Mouse (Mus musculus): ENCODE results near the gene Cnnm2. TPM values are rescaled to one million over a fixed set of nuclear protein-coding genes. Genes with fewer than 3 reads are reported as not detected.

Cnnm2 gene
- polyA plus RNA-seq, 1 experiment from 2014 or later: 3.0 TPM

DNA sequence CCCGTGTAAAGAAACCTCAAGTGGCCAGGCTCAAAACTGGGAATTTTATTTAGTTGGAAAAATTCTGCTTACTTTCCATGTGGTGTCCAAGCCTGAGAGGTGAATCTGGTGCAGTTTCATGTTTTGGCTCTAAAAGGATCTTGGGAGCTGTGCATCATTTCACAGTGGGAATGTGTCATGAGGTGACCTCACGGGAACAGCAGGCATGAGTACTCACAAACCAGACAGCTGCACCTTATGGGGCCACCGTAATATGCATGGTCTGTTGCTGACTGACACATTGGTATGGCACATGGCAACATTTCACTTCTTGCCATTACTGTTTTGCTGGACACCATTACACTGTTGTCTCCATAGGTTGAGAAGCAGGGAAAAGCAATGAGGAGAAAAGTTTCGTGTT lies 124.0 kb downstream of the Cnnm2 start:
- Histone ChIP-seq H3K27ac (replicated peaks) (no peak overlapping the region), H3K4me3 (no peak overlapping the region), H3K27me3 (replicated peaks; ENCODE audit: low read depth, poor library complexity, severe bottlenecking) (no peaks in the 10 kb centered on the region), H3K4me1 (no peaks in the 10 kb centered on the region), H3K36me3 (replicated peaks) (peaks cover 86% of the 10 kb centered on the region), H3K9me3 (no peaks in the 10 kb centered on the region)
- no peak for DNase-seq (ENCODE audit: low spot score)
- 90% methylated on average over 4 of the region's 4 CpGs for WGBS

DNA sequence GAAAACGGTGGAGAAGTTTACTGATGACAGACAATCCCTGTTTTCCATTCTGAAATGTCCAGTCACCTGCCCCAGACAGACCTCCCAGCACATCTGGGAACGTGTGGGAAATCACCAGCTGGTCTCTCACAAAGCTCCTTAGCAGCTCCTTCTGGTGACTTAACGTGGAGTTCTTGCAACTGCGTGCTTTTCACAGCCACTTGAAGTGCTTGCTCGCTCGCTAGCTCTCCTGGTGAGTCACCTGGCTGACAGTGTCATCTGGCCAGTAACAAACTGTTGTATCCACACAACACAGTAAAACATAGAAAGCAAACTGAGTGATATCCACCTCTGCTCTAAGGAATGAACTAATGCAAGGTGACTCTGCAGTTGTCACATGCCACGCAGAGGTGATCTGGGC lies 125.4 kb downstream of the Cnnm2 start:
- Histone ChIP-seq H3K9me3 (no peaks in the 10 kb centered on the region), H3K4me3 (no peak overlapping the region), H3K4me1 (no peaks in the 10 kb centered on the region), H3K27ac (replicated peaks) (no peak overlapping the region), H3K36me3 (replicated peaks) (peaks cover 99% of the 10 kb centered on the region), H3K27me3 (replicated peaks; ENCODE audit: low read depth, poor library complexity, severe bottlenecking) (no peaks in the 10 kb centered on the region)
- DNase-seq (ENCODE audit: low spot score): peak; percentile 5
- 92% methylated on average over 7 of the region's 7 CpGs for WGBS

DNA sequence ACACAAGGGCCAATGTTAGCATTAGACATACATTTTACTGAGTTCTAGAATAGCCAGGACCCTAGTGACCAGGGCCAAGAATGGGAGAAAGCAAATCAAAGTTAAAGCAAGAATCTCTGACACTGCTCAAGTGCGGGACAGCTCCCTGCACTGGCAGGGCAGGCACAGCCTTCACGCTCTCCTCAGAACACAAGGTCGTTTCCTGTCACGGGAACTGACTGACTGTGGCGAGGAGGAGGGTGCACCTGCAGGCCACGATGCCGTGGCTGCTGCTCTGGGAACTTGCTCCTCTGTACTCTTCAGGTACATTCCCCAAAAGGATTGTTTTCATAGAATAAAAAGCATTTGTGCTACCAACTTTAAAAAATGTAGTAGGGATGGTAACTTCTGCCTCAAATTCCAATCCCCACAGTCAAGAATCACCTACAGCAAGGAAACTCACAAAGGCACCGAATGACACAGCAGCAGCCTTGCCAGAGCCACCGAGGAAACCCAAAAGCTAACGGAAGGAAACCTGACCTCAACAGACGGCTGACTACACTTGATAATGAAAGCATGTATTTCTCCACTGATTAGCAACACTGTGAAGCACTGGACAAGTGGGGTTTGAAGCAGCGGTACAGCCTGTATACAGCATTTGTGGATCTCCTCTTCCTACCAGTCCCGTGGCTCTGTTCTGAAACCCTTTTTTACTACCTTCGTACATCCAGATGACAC lies 126.6 kb downstream of the Cnnm2 start:
- 82% methylated on average over 14 of the region's 14 CpGs for WGBS
- H3K27me3 ChIP-seq (replicated peaks; ENCODE audit: low read depth, poor library complexity, severe bottlenecking): no peaks in the 10 kb centered on the region
- DNase-seq (ENCODE audit: low spot score): peak; percentile 5
- H3K4me1 ChIP-seq: no peaks in the 10 kb centered on the region
- H3K27ac ChIP-seq (replicated peaks): no peak overlapping the region
- H3K36me3 ChIP-seq (replicated peaks): peaks cover 100% of the 10 kb centered on the region
- H3K9me3 ChIP-seq: no peaks in the 10 kb centered on the region
- H3K4me3 ChIP-seq: no peak overlapping the region

DNA sequence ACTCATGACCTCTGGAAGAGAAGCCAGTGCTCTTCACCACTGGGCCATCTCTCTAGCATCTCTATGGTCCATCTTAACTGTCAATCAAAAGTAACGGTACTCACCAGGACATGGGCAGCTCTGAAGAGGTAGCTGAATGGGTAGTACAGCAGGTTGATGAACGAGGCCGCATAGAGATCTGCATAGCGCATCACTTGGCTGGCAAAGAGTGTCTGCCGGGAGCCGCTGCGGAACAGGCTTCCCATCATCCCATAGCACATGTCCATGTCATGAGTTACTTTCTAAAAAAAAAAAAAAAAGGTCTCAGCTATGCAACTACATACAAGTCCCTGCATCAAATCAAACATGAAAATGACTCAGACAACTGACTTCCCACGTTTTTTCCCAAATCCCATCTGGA lies 128.3 kb downstream of the Cnnm2 start:
- H3K36me3 ChIP-seq (replicated peaks): peaks cover 93% of the 10 kb centered on the region
- no peaks in the 10 kb centered on the region for H3K27me3 ChIP-seq (replicated peaks; ENCODE audit: low read depth, poor library complexity, severe bottlenecking)
- H3K9me3 ChIP-seq: no peaks in the 10 kb centered on the region
- DNase-seq (ENCODE audit: low spot score): peak; percentile 6
- no peak overlapping the region for H3K27ac ChIP-seq (replicated peaks)
- H3K4me3 ChIP-seq: no peak overlapping the region
- H3K4me1 ChIP-seq: no peaks in the 10 kb centered on the region
- 96% methylated on average over 8 of the region's 8 CpGs for WGBS

DNA sequence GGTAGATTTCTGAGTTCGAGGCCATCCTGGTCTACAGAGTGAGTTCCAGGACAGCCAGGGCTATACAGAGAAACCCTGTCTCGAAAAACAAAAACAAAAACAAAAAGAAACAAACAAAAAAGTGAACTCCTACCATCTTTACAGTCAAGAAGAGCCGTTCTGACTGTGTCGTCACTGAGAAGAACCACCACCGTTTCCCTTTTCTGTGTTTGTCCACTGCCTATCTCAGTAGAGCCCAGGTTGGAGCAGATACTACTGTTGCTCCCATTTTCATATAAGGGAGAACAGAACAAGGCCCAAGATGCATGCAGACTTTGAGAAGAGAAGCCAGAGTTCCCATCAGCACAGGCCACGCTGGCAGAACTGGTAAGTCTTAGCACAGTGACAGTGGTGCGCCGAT lies 129.3 kb downstream of the Cnnm2 start:
- peaks cover 89% of the 10 kb centered on the region for H3K36me3 ChIP-seq (replicated peaks)
- H3K27ac ChIP-seq (replicated peaks): no peak overlapping the region
- no peak for DNase-seq (ENCODE audit: low spot score)
- H3K4me1 ChIP-seq: no peaks in the 10 kb centered on the region
- H3K9me3 ChIP-seq: no peaks in the 10 kb centered on the region
- 95% methylated on average over 8 of the region's 8 CpGs for WGBS
- no peaks in the 10 kb centered on the region for H3K27me3 ChIP-seq (replicated peaks; ENCODE audit: low read depth, poor library complexity, severe bottlenecking)
- no peak overlapping the region for H3K4me3 ChIP-seq

DNA sequence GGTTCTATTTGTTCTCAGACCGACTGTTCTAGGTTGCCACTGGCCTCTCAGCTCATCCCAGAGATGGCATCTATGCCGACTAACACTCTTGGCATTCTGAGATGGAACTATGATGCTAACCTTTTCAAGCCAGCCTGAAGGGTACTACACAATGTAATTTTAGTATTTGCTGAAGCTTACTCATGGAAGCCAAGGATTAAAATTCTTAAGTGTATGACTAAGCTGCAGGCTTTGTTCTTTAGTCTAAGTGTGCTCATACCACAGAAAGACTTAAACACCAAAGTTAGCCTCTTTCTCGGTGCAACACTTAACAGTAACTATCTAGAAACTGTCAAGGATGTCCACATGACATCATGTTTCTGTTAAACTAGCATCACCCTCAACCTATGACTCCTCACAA lies 131.5 kb downstream of the Cnnm2 start:
- Histone ChIP-seq H3K27me3 (replicated peaks; ENCODE audit: low read depth, poor library complexity, severe bottlenecking) (no peaks in the 10 kb centered on the region), H3K9me3 (peaks cover 6% of the 10 kb centered on the region), H3K4me1 (no peaks in the 10 kb centered on the region), H3K36me3 (replicated peaks) (peaks cover 83% of the 10 kb centered on the region), H3K27ac (replicated peaks) (no peak overlapping the region), H3K4me3 (no peak overlapping the region)
- DNase-seq (ENCODE audit: low spot score): no peak
- 89% methylated on average over 3 of the region's 3 CpGs for WGBS

DNA sequence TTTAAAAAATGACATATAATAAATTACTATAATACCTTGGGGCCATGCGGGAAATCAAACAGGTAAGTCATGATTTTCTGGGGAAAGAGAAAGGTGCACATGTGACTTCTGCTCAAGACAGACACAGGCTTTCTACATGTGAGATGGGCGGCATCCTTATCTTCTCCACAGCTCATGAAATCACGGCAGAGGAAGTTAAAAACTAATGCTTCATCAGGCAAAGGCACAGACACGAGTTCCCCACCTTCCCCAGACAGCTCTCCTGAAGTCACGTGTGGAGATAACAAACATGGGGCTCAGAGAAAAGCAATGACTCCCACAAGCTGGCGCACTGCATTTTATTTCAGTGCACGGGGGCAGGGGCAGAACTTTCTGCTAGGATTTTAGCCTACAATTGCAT lies 132.1 kb downstream of the Cnnm2 start:
- H3K4me1 ChIP-seq: no peaks in the 10 kb centered on the region
- no peaks in the 10 kb centered on the region for H3K27me3 ChIP-seq (replicated peaks; ENCODE audit: low read depth, poor library complexity, severe bottlenecking)
- H3K9me3 ChIP-seq: peaks cover 6% of the 10 kb centered on the region
- peaks cover 83% of the 10 kb centered on the region for H3K36me3 ChIP-seq (replicated peaks)
- no peak overlapping the region for H3K27ac ChIP-seq (replicated peaks)
- no peak for DNase-seq (ENCODE audit: low spot score)
- H3K4me3 ChIP-seq: no peak overlapping the region
- 90% methylated on average over 7 of the region's 7 CpGs for WGBS

DNA sequence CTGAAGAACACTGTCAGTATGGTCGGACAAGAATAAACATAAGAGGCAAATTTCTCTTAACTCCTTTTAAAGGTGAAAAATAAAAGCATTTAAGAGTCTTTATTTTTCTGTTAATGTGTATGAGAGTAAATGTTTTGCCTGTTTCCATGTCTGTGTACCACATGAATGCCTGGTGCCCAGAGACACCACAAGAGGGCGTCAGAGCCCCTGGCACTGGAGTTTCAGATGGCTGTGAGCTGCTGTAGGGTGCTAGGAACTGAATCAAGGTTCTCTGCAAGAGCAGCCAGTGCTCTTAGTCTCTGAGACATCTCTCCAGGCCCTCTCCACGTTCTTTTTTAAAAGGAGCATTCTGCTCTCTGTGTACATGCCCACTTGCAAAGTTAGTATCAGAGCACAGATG lies 135.7 kb downstream of the Cnnm2 start:
- no peak overlapping the region for H3K4me3 ChIP-seq
- peaks cover 56% of the 10 kb centered on the region for H3K36me3 ChIP-seq (replicated peaks)
- peaks cover 6% of the 10 kb centered on the region for H3K9me3 ChIP-seq
- H3K27me3 ChIP-seq (replicated peaks; ENCODE audit: low read depth, poor library complexity, severe bottlenecking): no peaks in the 10 kb centered on the region
- no peak overlapping the region for H3K27ac ChIP-seq (replicated peaks)
- DNase-seq (ENCODE audit: low spot score): no peak
- H3K4me1 ChIP-seq: no peaks in the 10 kb centered on the region
- WGBS: 87% methylated on average over 3 of the region's 3 CpGs

DNA sequence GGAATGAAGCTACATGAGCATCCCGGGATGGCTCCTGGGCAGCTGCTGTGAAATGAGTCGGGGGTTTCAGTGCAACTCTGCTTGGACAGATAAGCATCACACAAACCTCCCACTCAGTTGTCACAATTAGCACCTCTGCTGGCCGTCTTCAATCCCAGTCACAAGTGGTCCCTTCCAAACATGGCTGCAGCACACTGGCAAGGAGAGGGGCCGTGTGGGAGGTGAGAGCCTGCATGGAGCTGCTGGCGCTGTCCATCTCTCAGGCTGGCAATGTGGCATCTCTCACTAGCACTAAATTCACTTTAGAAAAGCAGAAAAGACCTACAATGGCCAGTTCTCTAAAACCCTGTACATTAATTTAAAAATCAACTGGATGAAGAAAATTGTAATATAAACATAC lies 136.8 kb downstream of the Cnnm2 start:
- Histone ChIP-seq H3K4me1 (no peaks in the 10 kb centered on the region), H3K36me3 (replicated peaks) (peaks cover 52% of the 10 kb centered on the region), H3K27me3 (replicated peaks; ENCODE audit: low read depth, poor library complexity, severe bottlenecking) (no peaks in the 10 kb centered on the region), H3K27ac (replicated peaks) (no peak overlapping the region), H3K9me3 (peaks cover 6% of the 10 kb centered on the region), H3K4me3 (no peak overlapping the region)
- no peak for DNase-seq (ENCODE audit: low spot score)
- 81% methylated on average over 5 of the region's 5 CpGs for WGBS

DNA sequence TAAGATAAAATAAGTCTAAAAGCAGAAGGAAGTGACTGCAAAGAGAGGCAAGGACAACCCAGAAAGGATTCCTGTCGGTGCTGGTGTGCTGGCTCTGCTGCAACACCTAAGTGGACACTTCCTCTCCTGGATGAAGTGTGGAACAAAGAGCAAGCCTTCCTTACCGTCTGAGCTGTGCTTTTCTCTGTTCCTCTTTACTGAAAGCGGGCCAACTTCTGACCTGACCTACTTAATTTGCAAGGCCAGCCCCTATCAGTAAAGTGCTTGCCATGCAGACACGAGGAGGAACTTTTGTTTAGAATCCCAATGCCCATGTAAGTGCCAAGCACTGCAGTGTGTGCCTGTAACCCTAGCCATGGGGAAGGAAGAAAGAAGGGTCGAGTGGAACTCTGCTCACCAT lies 137.9 kb downstream of the Cnnm2 start:
- Histone ChIP-seq H3K4me3 (no peak overlapping the region), H3K27ac (replicated peaks) (no peak overlapping the region), H3K9me3 (peaks cover 6% of the 10 kb centered on the region), H3K27me3 (replicated peaks; ENCODE audit: low read depth, poor library complexity, severe bottlenecking) (no peaks in the 10 kb centered on the region), H3K36me3 (replicated peaks) (peaks cover 52% of the 10 kb centered on the region), H3K4me1 (no peaks in the 10 kb centered on the region)
- 66% methylated on average over 5 of the region's 5 CpGs for WGBS
- DNase-seq (ENCODE audit: low spot score): no peak

DNA sequence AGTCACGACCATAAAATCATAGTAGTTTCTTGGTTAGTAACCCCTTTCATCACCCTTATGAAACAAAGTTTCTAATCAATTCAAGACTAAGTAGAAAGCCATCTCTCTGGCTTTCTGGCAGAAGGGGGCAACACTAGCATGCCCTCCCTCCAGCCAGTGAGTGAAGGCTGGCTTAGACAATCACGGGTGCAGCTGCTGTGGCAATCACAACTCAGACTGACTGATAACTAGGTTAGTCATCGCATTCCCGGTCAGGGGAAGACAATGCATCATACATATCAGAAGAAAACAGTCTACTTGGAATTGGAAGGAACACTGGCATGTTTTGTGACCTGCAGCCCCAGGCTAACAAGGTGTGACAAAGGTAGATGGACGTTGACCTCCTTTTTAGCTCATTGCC lies 138.5 kb downstream of the Cnnm2 start:
- Histone ChIP-seq H3K9me3 (peaks cover 6% of the 10 kb centered on the region), H3K4me3 (no peak overlapping the region), H3K36me3 (replicated peaks) (peaks cover 53% of the 10 kb centered on the region), H3K27ac (replicated peaks) (no peak overlapping the region), H3K4me1 (no peaks in the 10 kb centered on the region), H3K27me3 (replicated peaks; ENCODE audit: low read depth, poor library complexity, severe bottlenecking) (no peaks in the 10 kb centered on the region)
- 79% methylated on average over 5 of the region's 5 CpGs for WGBS
- no peak for DNase-seq (ENCODE audit: low spot score)

DNA sequence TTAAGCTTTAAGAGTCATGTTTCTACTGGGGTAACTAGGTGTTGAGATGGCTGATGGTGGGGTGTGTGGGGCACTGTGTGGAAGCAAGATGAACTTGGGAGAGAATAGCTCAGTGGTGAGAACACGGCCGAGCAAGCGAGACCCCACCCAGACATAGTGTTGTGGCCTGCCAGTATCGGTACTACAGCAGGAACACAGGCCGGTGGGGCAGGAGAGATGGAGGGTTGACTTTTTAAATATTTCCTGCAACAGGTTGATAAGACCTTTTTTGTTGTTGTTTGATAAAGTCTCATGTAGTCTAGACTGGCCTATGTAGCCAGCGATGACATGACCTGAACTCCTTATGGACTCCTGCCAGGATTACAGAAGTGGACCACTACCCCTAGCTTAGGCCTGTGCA lies 139.4 kb downstream of the Cnnm2 start:
- no peaks in the 10 kb centered on the region for H3K4me1 ChIP-seq
- no peak for DNase-seq (ENCODE audit: low spot score)
- H3K36me3 ChIP-seq (replicated peaks): peaks cover 48% of the 10 kb centered on the region
- H3K9me3 ChIP-seq: peaks cover 6% of the 10 kb centered on the region
- WGBS: 95% methylated on average over 6 of the region's 6 CpGs
- H3K27me3 ChIP-seq (replicated peaks; ENCODE audit: low read depth, poor library complexity, severe bottlenecking): no peaks in the 10 kb centered on the region
- H3K27ac ChIP-seq (replicated peaks): no peak overlapping the region
- H3K4me3 ChIP-seq: no peak overlapping the region

DNA sequence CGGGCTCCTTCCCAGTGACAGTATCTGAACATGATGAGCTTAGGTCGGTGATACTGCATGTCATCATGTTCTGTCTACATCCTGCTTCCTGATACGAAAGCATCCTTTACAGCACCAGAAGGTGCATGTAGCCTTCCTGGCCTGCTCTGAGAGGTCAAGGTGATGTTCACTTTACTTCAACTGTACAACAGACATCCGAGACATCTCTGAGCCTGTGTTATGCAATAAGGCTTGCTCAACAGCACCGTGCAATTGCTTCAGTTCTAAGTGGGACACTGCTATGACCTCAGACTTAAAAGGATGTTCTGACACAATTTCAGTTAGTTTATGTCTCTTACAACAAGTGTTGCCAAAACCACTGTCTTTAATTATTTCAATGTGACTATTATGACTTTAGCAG lies 139.9 kb downstream of the Cnnm2 start:
- peaks cover 44% of the 10 kb centered on the region for H3K36me3 ChIP-seq (replicated peaks)
- no peak for DNase-seq (ENCODE audit: low spot score)
- H3K4me3 ChIP-seq: no peak overlapping the region
- peaks cover 6% of the 10 kb centered on the region for H3K9me3 ChIP-seq
- no peaks in the 10 kb centered on the region for H3K4me1 ChIP-seq
- 94% methylated on average over 5 of the region's 5 CpGs for WGBS
- H3K27me3 ChIP-seq (replicated peaks; ENCODE audit: low read depth, poor library complexity, severe bottlenecking): no peaks in the 10 kb centered on the region
- H3K27ac ChIP-seq (replicated peaks): no peak overlapping the region

Data from embryonic facial prominence, embryonic 10.5 days (tissue).